ENCODE assay signal across 17 mouse cellular contexts in the genomic region with DNA sequence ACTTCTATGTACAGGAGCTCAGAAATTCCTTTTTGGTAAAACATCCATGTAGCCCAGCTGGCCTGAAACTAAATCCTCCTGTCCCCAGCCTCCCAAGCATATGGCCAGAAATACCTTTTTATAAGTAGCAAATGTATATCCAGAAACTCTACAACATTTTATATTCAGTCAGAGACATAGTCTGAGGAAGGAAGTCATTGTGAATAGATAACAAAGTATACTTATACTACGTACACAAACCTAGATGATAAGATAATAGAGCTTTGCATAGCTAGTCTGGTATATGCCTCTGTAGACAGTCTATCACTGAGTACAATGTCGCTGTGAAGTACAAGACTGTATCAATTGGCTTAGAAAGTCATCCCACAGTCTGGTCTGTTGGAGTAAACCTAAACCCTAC. TPM values are rescaled to one million over a fixed set of nuclear protein-coding genes. Genes with fewer than 3 reads are reported as not detected.
DNase-seq lines count a peak whose midpoint lies in the region; TF ChIP-seq lines count a peak whose summit lies in the region.
"Had no signal": no experiment of that assay in that cellular context is flagged by ENCODE, and none has a peak within 500 bp of the region (broad histone marks: within the 10 kb centered on the region; RNA-seq: fewer than 3 reads in every experiment).

No protein-coding gene starts in this region.

- peaks cover 8% of the 10 kb centered on the region for H3K79me2 ChIP-seq in MEL (ENCODE audit: control insufficient read depth, insufficient read depth, low read length, poor library complexity)

- no peak for TF ChIP-seq RAD21 in MEL (IDR thresholded peaks at IDR 0.05; ENCODE audit: low read depth, low read length)

- H3K4me3 ChIP-seq in MEL (ENCODE audit: control insufficient read depth in 1 of 2, insufficient read depth in 1 of 2, low read depth in 2 of 2, low read length in 2 of 2), result no peak overlapping the region

- no peak overlapping the region for H3K9ac ChIP-seq in MEL (ENCODE audit: control insufficient read depth, low read depth, low read length, poor library complexity, severe bottlenecking)

- no peak overlapping the region for H3K27ac ChIP-seq in MEL (ENCODE audit: control insufficient read depth, low read depth, low read length)

- H3K36me3 ChIP-seq in MEL (ENCODE audit: control insufficient read depth in 1 of 2, insufficient read depth in 2 of 2, low read length in 2 of 2), result peaks cover 19 to 40% of the 10 kb centered on the region in 2 experiments

- TF ChIP-seq POLR2A in MEL (IDR thresholded peaks at IDR 0.05; ENCODE audit: control insufficient read depth in 1 of 2, insufficient read depth in 1 of 2, low read depth in 1 of 2, low read length in 2 of 2, poor library complexity in 1 of 2), result no peak

- no peaks in the 10 kb centered on the region for H3K9me3 ChIP-seq in MEL (replicated peaks; ENCODE audit: insufficient read depth, low read length)
- H3K9me3 ChIP-seq: G1E had no signal

- TF ChIP-seq EP300 in MEL (IDR thresholded peaks at IDR 0.05; ENCODE audit: low read depth in 1 of 2, low read length in 2 of 2), result peak; percentile 14 to 61; a peak in 2 of 4 replicates

- no peak for TF ChIP-seq CTCF in MEL (IDR thresholded peaks at IDR 0.05 in 2 of 3, conservative IDR thresholded peaks at IDR 0.05 in 1 of 3; ENCODE audit: control insufficient read depth in 1 of 3, insufficient read depth in 1 of 3, low read depth in 2 of 3, low read length in 3 of 3, poor library complexity in 1 of 3, severe bottlenecking in 1 of 3)

- peak; percentile 31 for DNase-seq in MEL (ENCODE audit: low read depth, low spot score)
- DNase-seq in ovary, adult 18-20 months (ENCODE audit: low spot score), result no peak
- DNase-seq: adrenal gland, adult 2 months; adrenal gland, adult 8-10 months; adrenal gland, postnatal 10 days; adrenal gland, postnatal 14 days; adrenal gland, postnatal 25 days; adrenal gland, postnatal 36 days; B cell, adult 2 months; cerebellum, adult 11 months; cerebellum, adult 11-12 months; cerebellum, adult 18-20 months; cerebellum, adult 2 months; cerebellum, adult 8-10 months had no signal

- peaks cover 5 to 8% of the 10 kb centered on the region in 2 experiments for H3K4me1 ChIP-seq in MEL (ENCODE audit: control insufficient read depth in 1 of 2, insufficient read depth in 2 of 2, low read length in 2 of 2)

- no peaks in the 10 kb centered on the region for H3K27me3 ChIP-seq in MEL (ENCODE audit: control insufficient read depth in 1 of 2, insufficient read depth in 2 of 2, low read length in 2 of 2)
- H3K27me3 ChIP-seq: CH12.LX, Patski had no signal

TF ChIP-seq in MEL, 35 proteins besides CTCF, POLR2A, EP300 and RAD21:
- TF ChIP-seq SIN3A (IDR thresholded peaks at IDR 0.05; ENCODE audit: low read length), result 0 out of 2 replicates have a peak, but pooled peaks have one; percentile 38
- TF ChIP-seq TBP (IDR thresholded peaks at IDR 0.05; ENCODE audit: low read depth, low read length), result no peak
- TF ChIP-seq GATA1 (IDR thresholded peaks at IDR 0.05; ENCODE audit: low read depth, low read length), result peak; percentile 81
- TF ChIP-seq UBTF (IDR thresholded peaks at IDR 0.05; ENCODE audit: borderline replicate concordance, insufficient read depth, low read depth, low read length), result no peak
- no peak for TF ChIP-seq ZNF384 (IDR thresholded peaks at IDR 0.05; ENCODE audit: low read depth, low read length)
TF ChIP-seq in MEL: peak in this region for 2.

RNA-seq across cellular contexts. Expression of gene Rrp7a, which starts 13.1 kb away (rescaled TPM):
- 134 and 155 TPM in 2 replicates for total RNA-seq in MEL (2012; rRNA removed)
- 100 to 1,000 TPM; 283 to 483 TPM for polyA plus RNA-seq in MEL (2012; ENCODE audit: insufficient read depth in 1 of 2, insufficient read length in 2 of 2, low read depth in 1 of 2, low replicate concordance in 2 of 2, missing spikeins in 1 of 2)

RNA-seq across cellular contexts. Expression of gene Poldip3, which starts 13.5 kb away (rescaled TPM):
- 104 and 113 TPM in 2 replicates for total RNA-seq in MEL (2012; rRNA removed)
- polyA plus RNA-seq in MEL (2012; ENCODE audit: insufficient read depth in 1 of 2, insufficient read length in 2 of 2, low read depth in 1 of 2, low replicate concordance in 2 of 2, missing spikeins in 1 of 2), result 100 to 1,000 TPM in 1 of 2 experiments, not detected in 1; 123 TPM

RNA-seq across cellular contexts. Expression of gene Cyb5r3, which starts 36.7 kb away (rescaled TPM):
- total RNA-seq in MEL (2012; rRNA removed), result 20.8 and 22.6 TPM in 2 replicates
- polyA plus RNA-seq in MEL (2012; ENCODE audit: insufficient read depth in 1 of 2, insufficient read length in 2 of 2, low read depth in 1 of 2, low replicate concordance in 2 of 2, missing spikeins in 1 of 2), result 10 to 100 TPM in 1 of 2 experiments, not detected in 1; 67.0 TPM

RNA-seq across cellular contexts. Expression of gene Serhl, which starts 46.3 kb away (rescaled TPM):
- total RNA-seq in MEL (2012; rRNA removed), result 19.5 and 19.6 TPM in 2 replicates
- 10 to 100 TPM in 1 of 2 experiments, not detected in 1; 57.3 TPM for polyA plus RNA-seq in MEL (2012; ENCODE audit: insufficient read depth in 1 of 2, insufficient read length in 2 of 2, low read depth in 1 of 2, low replicate concordance in 2 of 2, missing spikeins in 1 of 2)
